Mouse (Mus musculus) stomach, postnatal 0 days (tissue): ENCODE measurements around the gene Mnat1. TPM values are rescaled to one million over a fixed set of nuclear protein-coding genes. Genes with fewer than 3 reads are reported as not detected.

Experiments
- ATAC-seq: fragments of 200-750 bp; cut with Nextera tagmentation; 2 replicates; pipeline ENCODE4 v1.8.0; 2017; ENCODE audit not compliant: low FRiP score, low TSS enrichment
- DNase-seq: peaks from one replicate; pipeline ENCODE4 v3.0.0-alpha.2; 2016; ENCODE audit warnings: low spot score
- H3K27ac ChIP-seq: fragments of 300-500 bp; sonication (generic); replicated peaks from 2 replicates; pipeline ENCODE4 v1.5.1; 2014; ENCODE audit warnings: mild to moderate bottlenecking, control low read depth
- H3K27me3 ChIP-seq: fragments of 300-500 bp; sonication (generic); 2 replicates; pipeline ENCODE4 v1.6.1; 2014; ENCODE audit warnings: low read length; ENCODE audit not compliant: control insufficient read depth, insufficient read depth
- H3K36me3 ChIP-seq: fragments of 300-500 bp; sonication (generic); 2 replicates; pipeline ENCODE4 v1.6.1; 2014; ENCODE audit warnings: low read length, mixed read lengths; ENCODE audit not compliant: control insufficient read depth, insufficient read depth
- H3K4me1 ChIP-seq: fragments of 300-500 bp; sonication (generic); replicated peaks from 2 replicates; pipeline ENCODE4 v1.6.1; 2014; ENCODE audit warnings: antibody characterized with exemption; ENCODE audit not compliant: control insufficient read depth, insufficient read depth
- H3K4me2 ChIP-seq: fragments of 300-500 bp; sonication (generic); replicated peaks from 2 replicates; pipeline ENCODE4 v1.6.1; 2014; ENCODE audit warnings: low read depth, mild to moderate bottlenecking, control low read depth, moderate library complexity
- H3K4me3 ChIP-seq: fragments of 300-500 bp; sonication (generic); 2 replicates; pipeline ENCODE4 v1.5.1; 2014; ENCODE audit warnings: low read depth, low read length, control low read depth
- H3K9ac ChIP-seq: fragments of 300-500 bp; sonication (generic); 2 replicates; pipeline ENCODE4 v1.6.1; 2014; ENCODE audit warnings: mild to moderate bottlenecking, low read length, control low read depth, mixed read lengths
- H3K9me3 ChIP-seq: fragments of 300-500 bp; sonication (generic); 2 replicates; pipeline ENCODE4 v1.6.1; 2016; ENCODE audit warnings: low read length; ENCODE audit not compliant: control insufficient read depth
- CTCF ChIP-seq: IDR thresholded peaks from 2 replicates; pipeline ENCODE4 v1.5.1; 2016; ENCODE audit warnings: antibody characterized with exemption, low read depth, mild to moderate bottlenecking, moderate library complexity
- EP300 ChIP-seq: optimal IDR thresholded peaks from 2 replicates; pipeline ENCODE3; 2016; ENCODE audit warnings: antibody characterized with exemption
- whole genome bisulfite sequencing: fragments of 180-500 bp; shearing (Covaris S2); extraction: QIAGEN DNeasy Blood & Tissue Kit; methylation state at CpG from one replicate; pipeline ENCODE4 v1.1.7; 2014; 5-methylcytosine and 5-hydroxymethylcytosine counted together
- polyA plus RNA-seq: library from polyadenylated mRNA; unstranded; fragments of >200 nt; fragmentation: Nextera tagmentation; extraction: Ambion mirVana; gene quantifications from 2 replicates; pipeline ENCODE4 v1.2.1, GENCODE M21; 2015

Mnat1 gene
- polyA plus RNA-seq, 1 experiment from 2014 or later = 17.1 TPM

GRCm38 (mm10) chr12:73255006-73255405 is 131.5 kb downstream of the Mnat1 start:
- Histone ChIP-seq H3K27ac (no peak overlapping the region), H3K9ac (no peak overlapping the region), H3K4me2 (no peak overlapping the region), H3K36me3 (no peaks in the 10 kb centered on the region), H3K4me3 (no peak overlapping the region), H3K9me3 (no peaks in the 10 kb centered on the region), H3K4me1 (no peaks in the 10 kb centered on the region), H3K27me3 (no peaks in the 10 kb centered on the region)
- no peak for DNase-seq
- no peak for TF ChIP-seq EP300
- no peak for TF ChIP-seq CTCF
- no peak for ATAC-seq
- 47% methylated on average over 2 of the region's 2 CpGs for WGBS

- no peaks in the 10 kb centered on the region for H3K27me3 ChIP-seq
- TF ChIP-seq EP300 (no peak), CTCF (no peak)
- H3K27ac ChIP-seq = no peak overlapping the region
- DNase-seq (no peak), ATAC-seq (no peak)
- H3K4me3 ChIP-seq = no peak overlapping the region
- H3K9ac ChIP-seq = no peak overlapping the region
- H3K4me2 ChIP-seq = no peak overlapping the region
- no peaks in the 10 kb centered on the region for H3K36me3 ChIP-seq
- H3K9me3 ChIP-seq = no peaks in the 10 kb centered on the region
- 94% methylated on average over 6 of the region's 6 CpGs for WGBS
- H3K4me1 ChIP-seq = no peaks in the 10 kb centered on the region
These were observed 135.8 kb downstream of the Mnat1 start for GRCm38 (mm10) chr12:73259269-73259668.

GRCm38 (mm10) chr12:73260339-73260738 is 136.8 kb downstream of the Mnat1 start:
- H3K27me3 ChIP-seq = no peaks in the 10 kb centered on the region
- TF ChIP-seq CTCF = no peak
- no peak for TF ChIP-seq EP300
- H3K9ac ChIP-seq = no peak overlapping the region
- H3K4me1 ChIP-seq = no peaks in the 10 kb centered on the region
- no peak overlapping the region for H3K27ac ChIP-seq
- ATAC-seq (no peak), DNase-seq (no peak)
- no peaks in the 10 kb centered on the region for H3K36me3 ChIP-seq
- no peak overlapping the region for H3K4me3 ChIP-seq
- H3K9me3 ChIP-seq = no peaks in the 10 kb centered on the region
- 96% methylated on average over 1 of the region's 1 CpGs for WGBS
- H3K4me2 ChIP-seq = no peak overlapping the region

GRCm38 (mm10) chr12:73265381-73265978 is 142.0 kb downstream of the Mnat1 start:
- 48% methylated on average over 3 of the region's 3 CpGs for WGBS
- H3K4me1 ChIP-seq = no peaks in the 10 kb centered on the region
- ATAC-seq = no peak
- H3K27me3 ChIP-seq = no peaks in the 10 kb centered on the region
- H3K4me2 ChIP-seq = no peak overlapping the region
- no peaks in the 10 kb centered on the region for H3K36me3 ChIP-seq
- no peak overlapping the region for H3K9ac ChIP-seq
- DNase-seq = no peak
- no peak overlapping the region for H3K27ac ChIP-seq
- H3K4me3 ChIP-seq = no peak overlapping the region
- no peaks in the 10 kb centered on the region for H3K9me3 ChIP-seq
- TF ChIP-seq EP300 (no peak), CTCF (no peak)

GRCm38 (mm10) chr12:73266597-73266996 is 143.1 kb downstream of the Mnat1 start:
- no peaks in the 10 kb centered on the region for H3K36me3 ChIP-seq
- ATAC-seq (no peak), DNase-seq (no peak)
- H3K27me3 ChIP-seq = no peaks in the 10 kb centered on the region
- H3K9ac ChIP-seq = no peak overlapping the region
- no peaks in the 10 kb centered on the region for H3K9me3 ChIP-seq
- TF ChIP-seq CTCF (no peak), EP300 (no peak)
- H3K27ac ChIP-seq = no peak overlapping the region
- H3K4me3 ChIP-seq = no peak overlapping the region
- H3K4me1 ChIP-seq = no peaks in the 10 kb centered on the region
- 83% methylated on average over 1 of the region's 1 CpGs for WGBS
- H3K4me2 ChIP-seq = no peak overlapping the region

GRCm38 (mm10) chr12:73268497-73268896 is 145.0 kb downstream of the Mnat1 start:
- Histone ChIP-seq H3K9me3 (no peaks in the 10 kb centered on the region), H3K4me2 (no peak overlapping the region), H3K36me3 (no peaks in the 10 kb centered on the region), H3K4me3 (no peak overlapping the region), H3K27me3 (no peaks in the 10 kb centered on the region), H3K27ac (no peak overlapping the region), H3K4me1 (no peaks in the 10 kb centered on the region), H3K9ac (no peak overlapping the region)
- ATAC-seq (no peak), DNase-seq (no peak)
- WGBS = 100% methylated on average over 1 of the region's 1 CpGs
- TF ChIP-seq EP300 (no peak), CTCF (no peak)
